Mouse (Mus musculus): ENCODE data around the gene Larp6.

Gene Larp6

GRCm38 (mm10) chr9:60715271-60715670, 2.5 kb downstream of the Larp6 start:
- CTCF ChIA-PET, result interaction anchor here (0.5 kb wide), 1 partner anchor 71 kb away, joined by 3 read pairs; no protein-coding TSS in a partner anchor

- CTCF ChIA-PET, result no interaction called here
Observed at GRCm38 (mm10) chr9:60715828-60716227, 3.0 kb downstream of the Larp6 start.

GRCm38 (mm10) chr9:60718284-60718683, 5.5 kb downstream of the Larp6 start:
- CTCF ChIA-PET, result no interaction called here

- CTCF ChIA-PET, result no interaction called here
Observed at GRCm38 (mm10) chr9:60719687-60720086, 6.9 kb downstream of the Larp6 start.

GRCm38 (mm10) chr9:60724968-60725367, 12.2 kb downstream of the Larp6 start:
- CTCF ChIA-PET, result no interaction called here

GRCm38 (mm10) chr9:60734321-60734720, 21.5 kb downstream of the Larp6 start:
- CTCF ChIA-PET, result no interaction called here

- CTCF ChIA-PET, result no interaction called here
Observed at GRCm38 (mm10) chr9:60739126-60739525, 26.3 kb downstream of the Larp6 start.

- CTCF ChIA-PET, result interaction anchor here (0.5 kb wide), 1 partner anchor 1867 kb away, joined by 3 read pairs; no protein-coding TSS in a partner anchor
Observed at GRCm38 (mm10) chr9:60741436-60741835, 28.6 kb downstream of the Larp6 start.

- CTCF ChIA-PET, result no interaction called here
Observed at GRCm38 (mm10) chr9:60742516-60742915, 29.7 kb downstream of the Larp6 start.

GRCm38 (mm10) chr9:60743180-60743900, 30.6 kb downstream of the Larp6 start:
- CTCF ChIA-PET, result no interaction called here

GRCm38 (mm10) chr9:60744171-60744969, 31.6 kb downstream of the Larp6 start:
- CTCF ChIA-PET, result interaction anchor here (0.7 kb wide), 1 partner anchor 232 kb away, joined by 5 read pairs; no protein-coding TSS in a partner anchor

GRCm38 (mm10) chr9:60744971-60745370, 32.2 kb downstream of the Larp6 start:
- CTCF ChIA-PET, result interaction anchor here (0.7 kb wide), 1 partner anchor 56 kb away, joined by 16 read pairs; no protein-coding TSS in a partner anchor

GRCm38 (mm10) chr9:60746561-60746960, 33.8 kb downstream of the Larp6 start:
- CTCF ChIA-PET, result no interaction called here

- CTCF ChIA-PET, result no interaction called here
Observed at GRCm38 (mm10) chr9:60747672-60748071, 34.9 kb downstream of the Larp6 start.

GRCm38 (mm10) chr9:60748191-60748590, 35.4 kb downstream of the Larp6 start:
- CTCF ChIA-PET, result no interaction called here

GRCm38 (mm10) chr9:60749105-60749504, 36.3 kb downstream of the Larp6 start:
- CTCF ChIA-PET, result no interaction called here

GRCm38 (mm10) chr9:60751098-60751497, 38.3 kb downstream of the Larp6 start:
- CTCF ChIA-PET, result no interaction called here

- CTCF ChIA-PET, result no interaction called here
Observed at GRCm38 (mm10) chr9:60751971-60752370, 39.2 kb downstream of the Larp6 start.

GRCm38 (mm10) chr9:60752636-60753035, 39.8 kb downstream of the Larp6 start:
- CTCF ChIA-PET, result no interaction called here

GRCm38 (mm10) chr9:60756258-60756657, 43.5 kb downstream of the Larp6 start:
- CTCF ChIA-PET, result no interaction called here

GRCm38 (mm10) chr9:60756866-60757740, 44.3 kb downstream of the Larp6 start:
- CTCF ChIA-PET, result interaction anchor here (1.0 kb wide), 1 partner anchor 95 kb away, joined by 3 read pairs; no protein-coding TSS in a partner anchor

- CTCF ChIA-PET, result interaction anchor here (1.0 kb wide), 1 partner anchor 94 kb away, joined by 3 read pairs; no protein-coding TSS in a partner anchor
Observed at GRCm38 (mm10) chr9:60757817-60758216, 45.0 kb downstream of the Larp6 start.

Measured in spleen, embryonic (tissue).